Mouse (Mus musculus): Measurements from ENCODE around the gene Dhrs3. TPM values are rescaled to one million over a fixed set of nuclear protein-coding genes. Genes with fewer than 3 reads are reported as not detected.

Gene Dhrs3
- total RNA-seq, 2 experiments from 2014 or later = 28.6 to 29.6 TPM

GRCm38 (mm10) chr4:144917101-144917500, 24.5 kb downstream of the Dhrs3 start:
- no peak for TF ChIP-seq CTCF (IDR thresholded peaks at IDR 0.05)
- DNase-seq (ENCODE audit: extremely low spot score in 1 of 2, low spot score in 2 of 2) = no peak
- intact Hi-C loops (cut with DNase I) = no loop called here
- no peak overlapping the region for H3K4me3 ChIP-seq
- H3K27ac ChIP-seq = no peak overlapping the region

GRCm38 (mm10) chr4:144918501-144918900, 25.9 kb downstream of the Dhrs3 start:
- DNase-seq (ENCODE audit: extremely low spot score in 1 of 2, low spot score in 2 of 2) = peak in 1 of 2 experiments; percentile 15
- Histone ChIP-seq H3K4me3 (no peak overlapping the region), H3K27ac (no peak overlapping the region)
- intact Hi-C loops (cut with DNase I) = no loop called here
- no peak for TF ChIP-seq CTCF (IDR thresholded peaks at IDR 0.05)

DNA sequence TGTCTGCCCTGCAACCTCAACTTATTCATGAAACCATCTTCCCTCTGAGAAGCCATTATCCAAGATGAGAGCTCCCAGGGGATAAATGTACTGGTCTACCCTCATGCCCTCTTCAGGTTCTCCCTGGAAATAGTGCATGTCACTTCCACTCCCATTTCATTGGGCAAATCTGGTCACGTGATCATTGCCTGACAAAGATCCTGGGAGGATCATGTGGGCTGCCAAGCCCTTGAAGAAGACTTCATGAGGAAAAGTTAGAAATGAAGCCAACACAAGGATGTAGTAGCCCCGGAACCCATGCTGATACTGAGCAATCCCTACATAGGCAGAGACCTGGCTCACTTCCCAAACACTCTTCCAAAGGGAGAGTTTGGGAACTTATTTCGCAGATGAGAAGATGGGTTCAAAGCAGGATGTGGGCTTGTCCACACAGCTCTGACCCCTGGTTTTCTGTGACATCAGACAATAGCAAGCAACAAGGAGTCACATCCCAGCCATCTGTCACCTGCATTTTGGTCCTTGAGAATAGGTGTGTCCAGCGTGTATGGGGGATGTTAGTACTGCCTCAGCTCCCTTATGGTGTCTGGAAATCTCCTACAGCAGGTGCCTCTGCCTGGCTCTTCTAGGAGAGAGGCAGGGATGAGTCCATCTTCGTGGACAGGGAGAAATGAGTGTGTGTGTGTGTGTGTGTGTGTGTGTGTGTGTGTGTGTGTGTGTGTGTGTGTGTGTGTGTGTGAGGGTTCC, 36.2 kb downstream of the Dhrs3 start:
- DNase-seq (ENCODE audit: extremely low spot score in 1 of 2, low spot score in 2 of 2) = no peak
- H3K4me3 ChIP-seq = no peak overlapping the region
- intact Hi-C loops (cut with DNase I) = no loop called here
- no peak for TF ChIP-seq CTCF (IDR thresholded peaks at IDR 0.05)
- H3K27ac ChIP-seq = no peak overlapping the region

- no peak for TF ChIP-seq CTCF (IDR thresholded peaks at IDR 0.05)
- H3K27ac ChIP-seq = peak overlapping the region; percentile 74
- intact Hi-C loops (cut with DNase I) = no loop called here
- no peak overlapping the region for H3K4me3 ChIP-seq
- DNase-seq (ENCODE audit: extremely low spot score in 1 of 2, low spot score in 2 of 2) = peak; percentile 39 to 59
Observed at GRCm38 (mm10) chr4:144929811-144930221, 37.2 kb downstream of the Dhrs3 start.

- H3K4me3 ChIP-seq = no peak overlapping the region
- DNase-seq (ENCODE audit: extremely low spot score in 1 of 2, low spot score in 2 of 2) = peak; percentile 23 to 26
- H3K27ac ChIP-seq = peak overlapping the region; percentile 74
- intact Hi-C loops (cut with DNase I) = no loop called here
- TF ChIP-seq CTCF (IDR thresholded peaks at IDR 0.05) = no peak
Observed at GRCm38 (mm10) chr4:144930366-144930765, 37.7 kb downstream of the Dhrs3 start.

DNA sequence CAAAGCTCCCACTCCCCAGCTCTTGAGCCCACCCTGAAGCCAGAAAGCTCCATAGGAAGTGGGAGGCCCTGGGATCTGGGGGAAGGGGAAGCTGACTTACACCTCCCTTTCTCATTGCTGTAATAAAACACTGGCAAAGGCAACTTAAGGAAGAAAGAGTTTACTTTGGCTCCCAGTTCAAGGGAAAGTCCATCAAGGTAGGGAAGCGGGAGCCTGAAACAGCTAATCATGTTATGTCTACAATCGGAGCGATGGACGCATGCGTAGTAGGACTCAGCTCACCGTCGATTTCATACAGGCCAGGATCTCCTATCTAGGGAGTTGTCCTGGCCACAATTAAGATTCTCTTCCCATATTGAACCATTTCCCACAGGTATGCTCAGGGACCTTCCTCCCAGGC, 38.5 kb downstream of the Dhrs3 start:
- TF ChIP-seq CTCF (IDR thresholded peaks at IDR 0.05) = no peak
- intact Hi-C loops (cut with DNase I) = no loop called here
- DNase-seq (ENCODE audit: extremely low spot score in 1 of 2, low spot score in 2 of 2) = no peak
- Histone ChIP-seq H3K4me3 (no peak overlapping the region), H3K27ac (peak overlapping the region; percentile 74; the same call in 1 of the 2 replicates)

DNA sequence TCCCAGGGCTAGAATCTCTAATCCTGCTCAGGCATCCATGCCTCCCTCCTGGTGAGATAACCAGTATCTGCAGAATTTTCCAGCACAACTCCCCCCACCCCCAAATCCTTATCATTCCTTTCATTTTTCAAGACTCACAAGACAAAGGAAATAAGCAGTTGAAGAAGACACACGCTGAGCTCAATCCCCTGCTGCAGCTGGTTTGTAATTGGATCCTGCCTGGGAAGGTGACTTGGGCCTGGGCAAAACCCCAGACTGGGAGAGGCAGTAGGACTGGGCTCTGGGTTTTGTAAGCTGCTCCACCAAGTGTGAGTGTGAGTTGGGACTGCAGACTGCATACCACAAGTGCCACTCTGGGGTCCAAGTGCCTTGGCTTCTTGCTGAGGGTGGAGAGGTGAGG, 41.9 kb downstream of the Dhrs3 start:
- intact Hi-C loops (cut with DNase I) = no loop called here

DNA sequence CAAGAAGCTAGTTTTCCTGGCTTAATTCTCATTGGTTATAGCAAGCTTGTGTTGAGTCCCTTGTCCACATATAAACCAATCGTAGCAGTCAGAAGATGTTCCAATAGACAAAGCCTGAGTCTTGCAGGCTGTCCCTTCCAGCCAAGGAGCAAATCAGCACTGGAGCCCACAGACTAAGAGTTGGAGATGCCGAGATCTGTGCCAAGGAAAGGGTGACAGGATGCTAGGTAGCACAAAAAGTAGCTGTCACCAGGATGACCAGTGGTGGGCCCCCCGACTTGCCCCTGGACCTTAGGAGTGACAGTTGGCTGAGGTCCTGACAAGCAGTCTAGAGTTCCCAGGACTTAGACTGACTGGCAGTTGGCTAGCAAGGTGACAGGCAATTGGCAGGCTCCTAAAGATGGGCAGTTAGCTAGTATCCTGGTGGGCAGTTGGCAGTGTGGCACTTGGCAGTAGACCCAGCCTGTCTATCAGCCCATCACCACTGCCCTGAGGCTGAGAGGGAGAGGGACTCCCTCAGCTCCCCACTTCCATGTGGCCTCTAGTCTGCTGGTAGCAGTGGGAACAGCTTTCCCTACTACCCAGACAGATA, 44.0 kb downstream of the Dhrs3 start:
- TF ChIP-seq CTCF (IDR thresholded peaks at IDR 0.05) = no peak
- DNase-seq (ENCODE audit: extremely low spot score in 1 of 2, low spot score in 2 of 2) = no peak
- H3K4me3 ChIP-seq = no peak overlapping the region
- intact Hi-C loops (cut with DNase I) = no loop called here
- H3K27ac ChIP-seq = no peak overlapping the region

More for the DNA sequence above, 41.9 kb downstream of the Dhrs3 start:
- Histone ChIP-seq H3K4me3 (no peak overlapping the region), H3K27ac (no peak overlapping the region)
- TF ChIP-seq CTCF (IDR thresholded peaks at IDR 0.05) = no peak
- no peak for DNase-seq (ENCODE audit: extremely low spot score in 1 of 2, low spot score in 2 of 2)

DNA sequence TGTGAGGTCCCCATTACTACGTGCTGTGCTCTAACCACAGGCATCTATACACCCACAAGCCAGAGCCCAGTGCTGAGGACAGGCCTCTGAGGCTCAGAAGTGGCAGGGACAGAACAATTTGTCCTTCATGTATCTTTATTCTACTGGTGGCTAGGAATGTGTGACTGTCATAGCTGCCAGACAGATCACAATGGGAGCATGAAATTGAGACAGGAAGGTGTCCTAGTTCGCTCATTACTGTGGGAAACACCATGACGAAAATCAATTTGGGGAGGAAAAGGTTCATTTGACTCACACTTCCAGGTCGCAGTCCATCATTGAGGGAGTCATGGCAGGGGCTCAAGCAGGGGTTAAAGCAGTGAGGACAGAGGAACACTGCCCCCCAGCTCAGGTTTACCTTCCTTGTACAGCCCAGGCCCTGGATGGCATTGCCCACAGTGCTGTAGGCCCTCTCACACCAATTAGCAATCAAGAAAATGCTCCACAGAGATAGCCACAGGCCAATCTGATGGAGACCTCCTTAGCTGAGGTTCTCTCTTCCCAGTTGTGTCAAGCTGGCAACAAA, 47.3 kb downstream of the Dhrs3 start:
- no peak overlapping the region for H3K4me3 ChIP-seq
- no peak for DNase-seq (ENCODE audit: extremely low spot score in 1 of 2, low spot score in 2 of 2)
- intact Hi-C loops (cut with DNase I) = no loop called here

DNA sequence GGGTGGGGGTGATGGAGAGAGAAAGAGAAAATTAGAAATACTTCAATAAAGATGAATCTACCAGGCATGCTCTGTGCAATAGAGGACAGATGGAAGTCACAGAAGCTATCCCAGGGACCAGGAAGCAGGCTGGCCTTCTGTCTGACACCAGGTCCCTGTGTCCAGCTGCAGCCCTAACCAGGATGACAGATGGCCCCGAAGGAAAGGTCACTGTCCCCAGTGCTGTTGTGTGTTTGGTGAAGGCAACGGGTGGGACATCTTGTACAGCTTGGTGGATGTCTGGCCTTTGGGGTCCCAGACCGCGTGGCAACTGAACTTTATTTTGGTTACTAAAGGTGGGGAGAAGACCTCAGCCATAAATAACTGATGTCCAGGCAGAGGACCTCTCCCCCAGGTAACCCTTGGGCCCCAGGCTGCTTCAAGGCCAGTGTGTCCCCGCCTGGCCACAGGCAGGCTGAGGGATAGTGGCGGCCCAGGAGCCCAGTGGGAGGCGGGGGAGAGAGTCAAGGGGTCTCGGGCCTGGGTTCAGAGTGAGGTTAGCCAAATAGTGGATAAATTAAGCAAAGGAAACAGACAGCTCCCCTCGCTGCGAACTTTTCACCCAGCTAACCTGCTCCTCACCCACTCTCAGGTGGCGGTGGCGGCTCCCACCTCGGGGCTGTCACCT, 48.3 kb downstream of the Dhrs3 start:
- TF ChIP-seq CTCF (IDR thresholded peaks at IDR 0.05) = no peak
- no peak for DNase-seq (ENCODE audit: extremely low spot score in 1 of 2, low spot score in 2 of 2)
- intact Hi-C loops (cut with DNase I) = no loop called here
- Histone ChIP-seq H3K4me3 (no peak overlapping the region), H3K27ac (no peak overlapping the region)

More for the DNA sequence above, 47.3 kb downstream of the Dhrs3 start:
- TF ChIP-seq CTCF (IDR thresholded peaks at IDR 0.05) = no peak
- no peak overlapping the region for H3K27ac ChIP-seq

DNA sequence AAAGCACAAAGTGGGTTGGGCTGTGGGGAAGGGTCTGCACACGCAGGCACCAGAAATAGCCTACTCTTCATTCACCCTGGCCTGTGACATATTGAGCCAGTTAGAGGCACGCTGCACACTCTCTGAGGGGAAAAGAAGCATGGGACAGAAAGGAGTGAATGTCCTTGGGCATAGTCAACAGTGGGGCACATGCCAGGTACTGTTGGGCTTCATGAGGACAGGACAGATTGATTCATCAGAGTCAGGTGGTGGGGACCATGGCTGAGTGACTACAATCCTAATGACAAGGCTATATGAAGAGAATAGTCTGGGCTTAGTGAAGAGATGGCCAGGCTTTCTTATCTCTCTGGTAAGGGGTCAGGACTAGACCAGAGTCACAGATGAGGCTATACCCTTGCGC, 49.8 kb downstream of the Dhrs3 start:
- intact Hi-C loops (cut with DNase I) = no loop called here
- no peak for TF ChIP-seq CTCF (IDR thresholded peaks at IDR 0.05)
- Histone ChIP-seq H3K27ac (no peak overlapping the region), H3K4me3 (no peak overlapping the region)
- no peak for DNase-seq (ENCODE audit: extremely low spot score in 1 of 2, low spot score in 2 of 2)

DNA sequence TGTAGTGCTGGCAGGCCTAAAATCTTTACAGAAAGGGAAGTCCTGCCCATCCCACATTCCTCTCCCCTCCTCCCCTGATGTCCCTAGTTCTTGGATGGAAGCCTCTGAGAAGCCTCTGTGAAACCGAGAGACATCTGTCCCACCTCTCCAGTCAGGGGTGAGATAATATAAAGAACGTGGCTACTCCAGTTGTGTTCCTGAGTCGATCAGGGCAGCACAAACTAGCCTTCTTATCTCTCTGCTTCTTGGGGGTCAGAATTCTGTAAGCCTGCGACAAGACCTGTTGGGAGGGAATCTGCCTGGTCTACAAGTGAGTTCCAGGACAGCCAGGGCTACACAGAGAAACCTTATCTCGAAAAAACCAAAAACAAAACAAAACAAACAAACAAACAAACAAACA, 50.6 kb downstream of the Dhrs3 start:
- TF ChIP-seq CTCF (IDR thresholded peaks at IDR 0.05) = no peak
- Histone ChIP-seq H3K4me3 (no peak overlapping the region), H3K27ac (no peak overlapping the region)
- intact Hi-C loops (cut with DNase I) = no loop called here
- DNase-seq (ENCODE audit: extremely low spot score in 1 of 2, low spot score in 2 of 2) = no peak
